Mouse (Mus musculus): ENCODE results near the gene Ncapd2. TPM values are rescaled to one million over a fixed set of nuclear protein-coding genes. Genes with fewer than 3 reads are reported as not detected.
"Not testable (repeated sequence)": the region's sequence is repeated elsewhere in the genome, so short reads cannot be mapped to it uniquely, and the experiment has no call there.

Ncapd2 gene
- polyA plus RNA-seq, 1 experiment from 2014 or later: 82.3 TPM

GRCm38 (mm10) chr6:125166051-125166751 lies 25.3 kb downstream of the Ncapd2 start, which contains the start of gene Gapdh:
Gapdh (minus strand) TSS chr6:125166467.
- H3K9me3 ChIP-seq (replicated peaks; ENCODE audit: control insufficient read depth, low read length): no peaks in the 10 kb centered on the region
- peak within 1 kb of the TSS; percentile 98 for H3K27ac ChIP-seq (ENCODE audit: low read depth, low read length)
- peak within 1 kb of the TSS; percentile 94 for H3K4me2 ChIP-seq
- H3K9ac ChIP-seq (ENCODE audit: low read depth, low read length): peak within 1 kb of the TSS; percentile 100
- ATAC-seq (replicated peaks; ENCODE audit: insufficient number of reproducible peaks, low FRiP score, low TSS enrichment): peak; percentile 77
- H3K36me3 ChIP-seq (ENCODE audit: control insufficient read depth, insufficient read depth, low read length): peaks cover 36% of the 10 kb centered on the region
- H3K4me1 ChIP-seq (ENCODE audit: control insufficient read depth, insufficient read depth, low read length): peaks cover 25% of the 10 kb centered on the region
- under 1% methylated on average over 18 of the region's 18 CpGs for WGBS (ENCODE audit: insufficient replicate concordance)
- H3K4me3 ChIP-seq (ENCODE audit: low read depth, low read length): peak within 1 kb of the TSS; percentile 95
- no peaks in the 10 kb centered on the region for H3K27me3 ChIP-seq (ENCODE audit: control insufficient read depth, insufficient read depth, low read length)

DNA sequence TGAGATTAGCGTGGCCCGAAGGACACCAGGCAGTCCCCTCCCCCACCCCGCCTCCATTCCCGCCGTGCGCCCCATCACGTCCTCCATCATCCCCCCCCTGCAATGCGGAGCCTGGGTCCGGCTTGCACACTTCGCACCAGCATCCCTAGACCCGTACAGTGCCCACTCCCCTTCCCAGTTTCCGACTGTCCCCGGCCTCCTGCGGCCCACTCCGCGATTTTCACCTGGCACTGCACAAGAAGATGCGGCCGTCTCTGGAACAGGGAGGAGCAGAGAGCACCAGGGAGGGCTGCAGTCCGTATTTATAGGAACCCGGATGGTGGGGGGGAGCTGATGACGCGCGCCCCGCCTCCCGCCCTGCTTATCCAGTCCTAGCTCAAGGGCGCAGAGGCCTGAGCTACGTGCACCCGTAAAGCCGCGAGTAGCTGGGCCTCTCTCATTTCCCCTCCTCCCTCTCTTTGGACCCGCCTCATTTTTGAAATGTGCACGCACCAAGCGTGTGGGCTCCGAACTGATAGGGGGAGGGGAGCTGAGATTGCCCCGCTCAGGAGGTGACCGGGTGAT lies 26.1 kb downstream of the Ncapd2 start:
- Histone ChIP-seq H3K27me3 (ENCODE audit: control insufficient read depth, insufficient read depth, low read length) (no peaks in the 10 kb centered on the region), H3K9me3 (replicated peaks; ENCODE audit: control insufficient read depth, low read length) (no peaks in the 10 kb centered on the region), H3K4me3 (ENCODE audit: low read depth, low read length) (peak overlapping the region; percentile 95), H3K4me1 (ENCODE audit: control insufficient read depth, insufficient read depth, low read length) (peaks cover 30% of the 10 kb centered on the region), H3K27ac (ENCODE audit: low read depth, low read length) (peak overlapping the region; percentile 98), H3K36me3 (ENCODE audit: control insufficient read depth, insufficient read depth, low read length) (peaks cover 36% of the 10 kb centered on the region), H3K4me2 (peak overlapping the region; percentile 94), H3K9ac (ENCODE audit: low read depth, low read length) (peak overlapping the region; percentile 100)
- under 1% methylated on average over 36 of the region's 36 CpGs for WGBS (ENCODE audit: insufficient replicate concordance)
- peak; percentile 84 for ATAC-seq (replicated peaks; ENCODE audit: insufficient number of reproducible peaks, low FRiP score, low TSS enrichment)

DNA sequence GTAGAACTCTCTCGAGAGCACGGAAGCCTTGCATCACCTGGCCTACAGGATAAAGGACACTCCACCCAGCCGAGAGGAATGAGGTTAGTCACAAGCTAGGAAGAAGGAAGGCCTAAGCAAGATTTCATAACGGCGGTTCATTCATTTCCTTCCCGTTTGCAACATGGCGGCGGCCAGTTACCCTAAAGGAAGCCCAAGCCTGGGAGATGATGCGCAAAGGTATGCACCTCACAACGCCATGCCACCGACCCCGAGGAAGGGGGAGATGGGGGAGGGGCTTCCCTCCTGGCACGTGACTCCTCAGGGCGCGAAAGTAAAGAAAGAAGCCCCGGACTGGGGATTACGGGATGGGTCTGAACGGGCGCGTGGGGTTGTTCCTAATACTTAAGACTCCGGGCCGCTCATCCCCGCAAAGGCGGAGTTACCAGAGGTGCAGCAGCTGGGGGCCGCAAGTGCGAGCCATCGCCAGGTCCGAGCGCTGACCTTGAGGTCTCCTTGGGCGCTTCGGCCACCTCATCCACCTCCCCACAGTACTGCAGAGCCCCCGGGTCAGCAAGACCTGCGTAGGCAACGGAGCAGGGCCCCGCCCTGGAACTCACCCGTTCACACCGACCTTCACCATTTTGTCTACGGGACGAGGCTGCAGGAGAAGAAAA lies 26.7 kb downstream of the Ncapd2 start:
- ATAC-seq (replicated peaks; ENCODE audit: insufficient number of reproducible peaks, low FRiP score, low TSS enrichment): peak; percentile 6

GRCm38 (mm10) chr6:125163801-125164657 lies 27.5 kb downstream of the Ncapd2 start:
- peaks cover 30% of the 10 kb centered on the region for H3K4me1 ChIP-seq (ENCODE audit: control insufficient read depth, insufficient read depth, low read length)
- no peaks in the 10 kb centered on the region for H3K9me3 ChIP-seq (replicated peaks; ENCODE audit: control insufficient read depth, low read length)
- peak overlapping the region; percentile 98 for H3K27ac ChIP-seq (ENCODE audit: low read depth, low read length)
- no peak for ATAC-seq (replicated peaks; ENCODE audit: insufficient number of reproducible peaks, low FRiP score, low TSS enrichment)
- peak overlapping the region; percentile 95 for H3K4me3 ChIP-seq (ENCODE audit: low read depth, low read length)
- peaks cover 26% of the 10 kb centered on the region for H3K36me3 ChIP-seq (ENCODE audit: control insufficient read depth, insufficient read depth, low read length)
- no peaks in the 10 kb centered on the region for H3K27me3 ChIP-seq (ENCODE audit: control insufficient read depth, insufficient read depth, low read length)
- peak overlapping the region; percentile 100 for H3K9ac ChIP-seq (ENCODE audit: low read depth, low read length)
- 5% methylated on average over 20 of the region's 20 CpGs for WGBS (ENCODE audit: insufficient replicate concordance)
- peak overlapping the region; percentile 94 for H3K4me2 ChIP-seq

More for the DNA sequence above, 26.7 kb downstream of the Ncapd2 start:
- H3K4me3 ChIP-seq (ENCODE audit: low read depth, low read length): peak overlapping the region; percentile 95
- peak overlapping the region; percentile 94 for H3K4me2 ChIP-seq
- peak overlapping the region; percentile 100 for H3K9ac ChIP-seq (ENCODE audit: low read depth, low read length)
- 0% methylated on average over 38 of the region's 39 CpGs for WGBS (ENCODE audit: insufficient replicate concordance)
- peaks cover 30% of the 10 kb centered on the region for H3K4me1 ChIP-seq (ENCODE audit: control insufficient read depth, insufficient read depth, low read length)
- no peaks in the 10 kb centered on the region for H3K27me3 ChIP-seq (ENCODE audit: control insufficient read depth, insufficient read depth, low read length)
- H3K36me3 ChIP-seq (ENCODE audit: control insufficient read depth, insufficient read depth, low read length): peaks cover 34% of the 10 kb centered on the region
- H3K27ac ChIP-seq (ENCODE audit: low read depth, low read length): peak overlapping the region; percentile 98
- H3K9me3 ChIP-seq (replicated peaks; ENCODE audit: control insufficient read depth, low read length): no peaks in the 10 kb centered on the region

DNA sequence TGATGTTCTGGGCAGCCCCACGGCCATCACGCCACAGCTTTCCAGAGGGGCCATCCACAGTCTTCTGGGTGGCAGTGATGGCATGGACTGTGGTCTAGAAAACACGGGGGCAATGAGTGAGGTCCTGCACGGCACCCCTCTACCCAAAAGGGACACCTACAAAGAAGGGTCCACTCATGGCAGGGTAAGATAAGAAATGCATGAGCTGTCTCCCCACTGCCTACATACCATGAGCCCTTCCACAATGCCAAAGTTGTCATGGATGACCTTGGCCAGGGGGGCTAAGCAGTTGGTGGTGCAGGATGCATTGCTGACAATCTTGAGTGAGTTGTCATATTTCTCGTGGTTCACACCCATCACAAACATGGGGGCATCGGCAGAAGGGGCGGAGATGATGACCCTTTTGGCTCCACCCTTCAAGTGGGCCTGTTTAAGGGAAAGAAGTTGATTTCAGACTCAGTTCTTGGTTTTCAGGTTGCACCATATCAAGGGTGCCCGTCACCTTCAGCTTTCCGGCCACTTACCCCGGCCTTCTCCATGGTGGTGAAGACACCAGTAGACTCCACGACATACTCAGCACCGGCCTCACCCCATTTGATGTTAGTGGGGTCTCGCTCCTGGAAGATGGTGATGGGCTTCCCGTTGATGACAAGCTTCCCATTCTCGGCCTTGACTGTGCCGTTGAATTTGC lies 28.7 kb downstream of the Ncapd2 start:
- H3K9me3 ChIP-seq (replicated peaks; ENCODE audit: control insufficient read depth, low read length); H3K27me3 ChIP-seq (ENCODE audit: control insufficient read depth, insufficient read depth, low read length); ATAC-seq (replicated peaks; ENCODE audit: insufficient number of reproducible peaks, low FRiP score, low TSS enrichment): not testable (repeated sequence)
- H3K36me3 ChIP-seq (ENCODE audit: control insufficient read depth, insufficient read depth, low read length): peaks cover 30% of the 10 kb centered on the region
- H3K4me3 ChIP-seq (ENCODE audit: low read depth, low read length): peak overlapping the region; percentile 95
- peak overlapping the region; percentile 100 for H3K9ac ChIP-seq (ENCODE audit: low read depth, low read length)
- 0 out of 2 replicates have a peak overlapping the region, but pooled peaks have one; percentile 10 for H3K27ac ChIP-seq (ENCODE audit: low read depth, low read length)
- peaks cover 27% of the 10 kb centered on the region for H3K4me1 ChIP-seq (ENCODE audit: control insufficient read depth, insufficient read depth, low read length)
- H3K4me2 ChIP-seq: peak overlapping the region; percentile 94
- 57% methylated on average over 11 of the region's 16 CpGs for WGBS (ENCODE audit: insufficient replicate concordance)

GRCm38 (mm10) chr6:125161971-125162370 lies 29.5 kb downstream of the Ncapd2 start:
- ATAC-seq (replicated peaks; ENCODE audit: insufficient number of reproducible peaks, low FRiP score, low TSS enrichment); H3K4me3 ChIP-seq (ENCODE audit: low read depth, low read length); H3K9ac ChIP-seq (ENCODE audit: low read depth, low read length); H3K9me3 ChIP-seq (replicated peaks; ENCODE audit: control insufficient read depth, low read length); H3K27me3 ChIP-seq (ENCODE audit: control insufficient read depth, insufficient read depth, low read length): not testable (repeated sequence)
- 4% methylated on average over 4 of the region's 5 CpGs for WGBS (ENCODE audit: insufficient replicate concordance)
- H3K36me3 ChIP-seq (ENCODE audit: control insufficient read depth, insufficient read depth, low read length): peaks cover 28% of the 10 kb centered on the region
- H3K27ac ChIP-seq (ENCODE audit: low read depth, low read length): peak overlapping the region; percentile 15
- peak overlapping the region; percentile 94; the same call in 1 of the 2 replicates for H3K4me2 ChIP-seq
- peaks cover 19% of the 10 kb centered on the region for H3K4me1 ChIP-seq (ENCODE audit: control insufficient read depth, insufficient read depth, low read length)

DNA sequence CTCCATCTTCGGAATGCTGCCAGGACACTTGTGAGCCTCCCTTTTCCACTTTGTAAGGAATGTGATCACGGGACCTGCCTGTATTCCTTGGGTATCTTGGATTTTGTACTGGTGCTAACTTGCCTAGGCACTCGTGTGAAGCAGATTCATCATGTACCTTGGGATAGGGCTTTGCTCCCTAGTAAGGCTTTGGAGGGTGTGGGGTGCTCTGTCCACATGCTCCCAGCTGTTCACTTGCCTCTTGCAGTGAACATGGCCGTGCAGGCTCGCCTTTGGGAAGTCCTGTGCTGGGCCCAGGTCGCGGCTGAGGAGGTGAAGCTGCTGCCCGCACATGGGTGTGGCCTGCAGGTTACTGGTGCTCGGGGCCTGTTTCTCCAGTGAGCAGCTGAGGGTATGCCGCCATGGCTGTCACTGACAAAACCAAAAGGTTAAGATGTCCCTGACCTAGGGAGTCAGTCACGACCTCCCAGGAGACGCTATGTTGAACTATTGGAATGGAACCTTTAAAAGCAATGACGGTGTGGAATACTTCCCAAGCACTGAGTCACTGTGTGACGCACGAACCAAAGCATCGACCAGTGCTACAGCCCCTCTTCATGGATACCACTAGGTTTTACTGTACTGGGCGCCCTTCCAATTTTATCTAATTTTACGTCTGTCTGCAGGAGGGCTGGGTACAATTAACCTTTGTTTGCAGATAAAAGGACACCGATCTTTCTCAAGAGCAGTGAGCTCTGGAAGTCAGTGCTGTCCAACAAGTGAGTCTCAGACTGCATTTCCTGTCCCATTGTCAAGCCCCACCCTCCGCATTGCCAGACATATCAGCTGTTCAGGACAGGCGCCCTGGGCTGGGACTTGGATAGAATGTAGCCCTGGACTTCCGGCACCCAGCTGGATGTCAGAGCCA lies 30.4 kb downstream of the Ncapd2 start:
- Histone ChIP-seq H3K4me3 (ENCODE audit: low read depth, low read length) (no peak overlapping the region; the same call in 1 of the 2 replicates), H3K27ac (ENCODE audit: low read depth, low read length) (peak overlapping the region; percentile 72), H3K4me2 (peak overlapping the region; percentile 27), H3K9ac (ENCODE audit: low read depth, low read length) (peak overlapping the region; percentile 56), H3K9me3 (replicated peaks; ENCODE audit: control insufficient read depth, low read length) (no peaks in the 10 kb centered on the region), H3K36me3 (ENCODE audit: control insufficient read depth, insufficient read depth, low read length) (peaks cover 28% of the 10 kb centered on the region), H3K27me3 (ENCODE audit: control insufficient read depth, insufficient read depth, low read length) (no peaks in the 10 kb centered on the region), H3K4me1 (ENCODE audit: control insufficient read depth, insufficient read depth, low read length) (peaks cover 17% of the 10 kb centered on the region)
- WGBS (ENCODE audit: insufficient replicate concordance): 10% methylated on average over 22 of the region's 22 CpGs
- ATAC-seq (replicated peaks; ENCODE audit: insufficient number of reproducible peaks, low FRiP score, low TSS enrichment): no peak
